Mouse (Mus musculus) embryonic facial prominence, embryonic 11.5 days (tissue): ENCODE data around the gene Eif1b. TPM values are rescaled to one million over a fixed set of nuclear protein-coding genes. Genes with fewer than 3 reads are reported as not detected.
"Not testable (repeated sequence)": the region's sequence is repeated elsewhere in the genome, so short reads cannot be mapped to it uniquely, and the experiment has no call there.

ENCODE experiments used
- ATAC-seq: fragments of 200-750 bp; cut with Nextera tagmentation; replicated peaks from 2 replicates; pipeline ENCODE4 v1.8.0; 2017; ENCODE audit warnings: low read depth; ENCODE audit not compliant: insufficient number of reproducible peaks, low FRiP score, low TSS enrichment
- DNase-seq: peaks from one replicate; pipeline ENCODE4 v3.0.0-alpha.2; 2015; ENCODE audit warnings: low spot score
- H3K27ac ChIP-seq: fragments of 300-500 bp; sonication (generic); replicated peaks from 2 replicates; pipeline ENCODE4 v1.5.1; 2014; ENCODE audit warnings: mild to moderate bottlenecking, low read depth, low read length, control low read depth
- H3K27me3 ChIP-seq: fragments of 300-500 bp; sonication (generic); 2 replicates; pipeline ENCODE4 v1.6.1; 2014; ENCODE audit warnings: mild to moderate bottlenecking, low read length, moderate library complexity, mixed read lengths; ENCODE audit not compliant: control insufficient read depth, insufficient read depth
- H3K36me3 ChIP-seq: fragments of 300-500 bp; sonication (generic); replicated peaks from 2 replicates; pipeline ENCODE4 v1.6.1; 2014; ENCODE audit warnings: low read depth, mild to moderate bottlenecking, low read length, moderate library complexity, mixed read lengths; ENCODE audit not compliant: control insufficient read depth, insufficient read depth
- H3K4me1 ChIP-seq: fragments of 300-500 bp; sonication (generic); 2 replicates; pipeline ENCODE4 v1.6.1; 2014; ENCODE audit warnings: low read length, mixed read lengths; ENCODE audit not compliant: control insufficient read depth, insufficient read depth
- H3K4me2 ChIP-seq: fragments of 300-500 bp; sonication (generic); 2 replicates; pipeline ENCODE4 v1.6.1; 2014; ENCODE audit warnings: low read depth, mild to moderate bottlenecking, control low read depth, low read length, moderate library complexity
- H3K4me3 ChIP-seq: fragments of 300-500 bp; sonication (generic); 2 replicates; pipeline ENCODE4 v1.5.1; 2014; ENCODE audit warnings: low read depth, low read length, control low read depth
- H3K9ac ChIP-seq: fragments of 300-500 bp; sonication (generic); replicated peaks from 2 replicates; pipeline ENCODE4 v1.6.1; 2014; ENCODE audit warnings: mild to moderate bottlenecking, control low read depth, low read length
- H3K9me3 ChIP-seq: fragments of 300-500 bp; sonication (generic); replicated peaks from 2 replicates; pipeline ENCODE4 v1.6.1; 2016; ENCODE audit warnings: mild to moderate bottlenecking, low read length, inconsistent platforms, mixed read lengths; ENCODE audit not compliant: control insufficient read depth
- WGBS: fragments of 180-500 bp; shearing (Covaris S2); extraction: QIAGEN DNeasy Blood & Tissue Kit; methylation state at CpG from one replicate; pipeline ENCODE4 v1.1.7; 2014; 5-methylcytosine and 5-hydroxymethylcytosine counted together
- polyA plus RNA-seq: library from polyadenylated mRNA; unstranded; fragments of >200 nt; fragmentation: Nextera tagmentation; extraction: Ambion mirVana; gene quantifications from 2 replicates; pipeline ENCODE4 v1.2.1, GENCODE M21; 2014

Eif1b gene
- polyA plus RNA-seq, 1 experiment from 2014 or later = 261 TPM

DNA sequence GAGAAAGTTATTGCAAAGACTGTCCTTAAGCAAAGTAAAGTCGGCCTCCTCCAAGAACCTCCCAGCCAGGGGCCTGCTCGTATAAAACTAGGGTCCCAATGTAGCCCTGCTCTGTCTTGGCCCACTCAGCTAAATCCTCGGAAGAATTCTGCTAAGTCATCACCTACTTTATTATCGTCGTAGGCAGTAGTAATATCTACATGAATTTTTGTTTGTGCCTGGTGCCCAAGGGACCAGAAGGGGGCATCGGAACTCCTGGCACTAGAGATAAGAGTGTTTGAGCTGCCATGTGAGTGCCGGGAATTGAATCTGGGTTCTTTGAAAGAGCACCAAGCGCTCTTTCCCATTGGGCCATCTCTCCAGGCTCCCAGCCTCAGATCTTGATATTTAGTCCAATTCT, 35.9 kb downstream of the Eif1b start:
- no peak overlapping the region for H3K27ac ChIP-seq
- no peak overlapping the region for H3K4me3 ChIP-seq
- H3K27me3 ChIP-seq = no peaks in the 10 kb centered on the region
- no peak for DNase-seq
- 92% methylated on average over 8 of the region's 8 CpGs for WGBS
- H3K4me1 ChIP-seq = no peaks in the 10 kb centered on the region
- H3K36me3 ChIP-seq = no peaks in the 10 kb centered on the region
- no peaks in the 10 kb centered on the region for H3K9me3 ChIP-seq
- no peak for ATAC-seq
- H3K9ac ChIP-seq = no peak overlapping the region
- H3K4me2 ChIP-seq = no peak overlapping the region

DNA sequence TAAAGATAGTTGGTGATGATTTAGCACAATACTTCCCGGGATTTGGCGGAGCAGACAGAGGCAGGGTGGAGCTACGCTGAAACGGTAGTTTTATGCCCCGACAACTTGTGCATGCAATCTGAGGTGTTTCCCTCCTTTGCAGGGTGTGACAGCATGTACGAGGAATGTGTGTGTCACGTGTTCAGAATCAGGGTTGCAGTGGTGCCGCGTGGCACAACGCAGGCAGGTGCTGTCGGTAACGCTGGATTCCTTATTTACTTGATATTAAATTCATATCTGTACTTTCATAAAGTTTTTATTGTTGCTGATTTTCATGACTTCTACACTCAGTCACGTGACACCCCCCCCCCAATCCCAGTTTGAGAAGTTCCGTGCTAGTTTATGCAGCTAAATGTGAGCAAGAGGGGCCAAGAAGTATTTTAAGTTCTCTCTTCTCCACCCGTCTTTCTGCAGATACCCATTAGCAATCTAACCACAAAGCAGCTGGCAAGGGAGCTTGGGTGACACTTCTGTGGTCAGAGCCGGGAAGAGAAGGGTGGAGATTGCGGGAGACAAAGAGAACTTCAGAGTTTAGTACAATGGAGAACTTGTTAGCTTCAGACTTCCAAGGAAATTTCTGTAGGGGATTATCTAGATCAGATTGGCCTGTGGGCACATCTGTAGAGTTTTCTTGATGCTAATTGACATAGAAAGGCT, 36.9 kb downstream of the Eif1b start:
- H3K4me2 ChIP-seq = no peak overlapping the region
- no peaks in the 10 kb centered on the region for H3K4me1 ChIP-seq
- no peak overlapping the region for H3K4me3 ChIP-seq
- H3K27me3 ChIP-seq = no peaks in the 10 kb centered on the region
- no peak overlapping the region for H3K27ac ChIP-seq
- no peaks in the 10 kb centered on the region for H3K9me3 ChIP-seq
- H3K9ac ChIP-seq = no peak overlapping the region
- ATAC-seq (no peak), DNase-seq (no peak)
- WGBS = 86% methylated on average over 17 of the region's 17 CpGs
- H3K36me3 ChIP-seq = no peaks in the 10 kb centered on the region

DNA sequence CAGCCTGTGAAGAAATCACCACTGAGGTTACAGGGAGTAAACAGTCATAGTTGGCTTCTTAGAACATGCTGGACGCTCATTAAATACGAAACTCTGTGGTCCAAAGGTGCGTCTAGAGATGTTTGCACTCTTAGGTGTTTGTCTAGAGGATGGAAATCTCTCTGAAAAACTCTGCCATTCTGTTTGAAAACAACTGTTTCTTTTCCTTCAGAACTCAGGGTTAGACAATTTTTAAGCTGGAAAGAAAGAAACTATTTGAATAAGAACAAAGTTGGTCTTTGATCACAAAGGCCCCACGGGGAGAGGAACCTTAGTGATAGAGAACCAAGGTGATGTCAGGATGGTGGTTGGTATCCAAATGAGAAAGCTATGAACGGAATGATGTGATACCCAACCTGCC, 38.4 kb downstream of the Eif1b start:
- DNase-seq = no peak
- Histone ChIP-seq H3K27me3 (no peaks in the 10 kb centered on the region), H3K36me3 (no peaks in the 10 kb centered on the region), H3K4me2 (no peak overlapping the region), H3K9ac (no peak overlapping the region), H3K27ac (no peak overlapping the region), H3K4me1 (no peaks in the 10 kb centered on the region), H3K9me3 (no peaks in the 10 kb centered on the region), H3K4me3 (no peak overlapping the region)
- WGBS = 92% methylated on average over 5 of the region's 5 CpGs
- no peak for ATAC-seq

DNA sequence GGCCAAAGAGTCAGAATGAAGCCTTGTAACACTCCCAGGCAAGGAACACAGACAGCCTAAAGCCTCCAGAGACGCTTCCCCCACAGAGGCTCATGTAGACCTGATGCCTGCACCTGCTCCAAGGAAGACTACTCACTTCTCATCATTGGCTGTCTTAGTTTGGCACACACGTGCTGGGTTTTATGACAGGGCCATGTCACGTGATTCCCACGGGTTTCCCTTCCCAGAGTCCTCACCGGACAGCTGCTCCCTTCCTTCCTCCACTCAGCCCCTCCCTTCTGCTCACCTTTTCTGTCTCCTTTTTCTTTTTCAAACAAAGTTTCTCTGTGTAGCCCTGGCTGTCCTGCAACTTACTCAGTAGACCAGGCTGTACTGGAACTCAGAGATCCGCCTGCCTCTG, 40.0 kb downstream of the Eif1b start:
- ATAC-seq (no peak), DNase-seq (no peak)
- WGBS = 83% methylated on average over 6 of the region's 6 CpGs

DNA sequence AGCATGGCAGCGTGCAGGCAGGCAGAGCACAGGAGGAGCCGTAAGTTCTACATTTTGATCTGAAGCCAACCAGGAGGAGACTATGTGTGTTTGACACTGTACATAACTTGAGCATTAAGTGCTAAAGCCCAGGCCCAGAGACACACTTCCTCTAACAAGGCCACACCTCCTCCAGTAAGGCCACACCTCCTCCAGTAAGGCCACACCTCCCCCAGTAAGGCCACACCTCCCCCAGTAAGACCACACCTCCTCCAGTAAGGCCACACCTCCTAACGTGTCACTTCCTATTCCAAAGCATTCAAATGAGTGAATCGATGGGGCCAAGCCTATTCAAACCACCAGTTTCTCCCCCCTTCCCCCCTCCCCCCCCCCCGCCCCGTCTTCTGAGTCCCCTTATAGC, 40.7 kb downstream of the Eif1b start:
- no peak for ATAC-seq
- H3K36me3 ChIP-seq = no peaks in the 10 kb centered on the region
- no peak overlapping the region for H3K4me3 ChIP-seq
- DNase-seq = no peak
- H3K4me2 ChIP-seq = no peak overlapping the region
- no peaks in the 10 kb centered on the region for H3K9me3 ChIP-seq
- WGBS = 87% methylated on average over 6 of the region's 6 CpGs
- no peak overlapping the region for H3K27ac ChIP-seq
- H3K27me3 ChIP-seq = no peaks in the 10 kb centered on the region
- H3K4me1 ChIP-seq = no peaks in the 10 kb centered on the region
- H3K9ac ChIP-seq = no peak overlapping the region

More for the DNA sequence above, 40.0 kb downstream of the Eif1b start:
- H3K36me3 ChIP-seq = no peaks in the 10 kb centered on the region
- no peaks in the 10 kb centered on the region for H3K9me3 ChIP-seq
- H3K27ac ChIP-seq = no peak overlapping the region
- H3K4me3 ChIP-seq = no peak overlapping the region
- no peak overlapping the region for H3K4me2 ChIP-seq
- no peaks in the 10 kb centered on the region for H3K27me3 ChIP-seq
- H3K4me1 ChIP-seq = no peaks in the 10 kb centered on the region
- H3K9ac ChIP-seq = no peak overlapping the region

DNA sequence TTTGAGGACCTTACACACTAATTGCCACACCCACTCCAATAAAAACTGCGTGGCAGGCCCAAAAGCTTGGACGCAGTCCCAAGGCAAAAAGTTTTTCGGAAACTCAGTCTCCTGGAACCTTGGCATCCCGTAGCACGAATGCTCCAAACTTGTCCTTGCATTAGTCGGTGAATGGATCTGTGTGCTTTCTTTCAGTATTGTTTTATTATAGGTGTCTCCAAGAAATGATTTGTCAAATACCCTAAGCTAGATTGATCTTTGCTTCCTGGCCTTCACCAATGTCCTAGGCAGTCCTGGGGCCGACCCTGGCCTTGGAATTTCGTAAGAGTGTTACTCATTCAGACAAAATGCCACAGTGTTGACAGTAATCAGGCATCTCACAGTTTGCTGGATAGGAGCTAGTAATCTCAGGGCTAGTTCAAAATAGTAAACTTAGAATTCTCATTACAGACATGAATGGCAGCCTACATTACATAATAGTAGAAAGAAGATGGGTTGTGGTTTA, 41.5 kb downstream of the Eif1b start:
- ATAC-seq, H3K9me3 ChIP-seq: not testable (repeated sequence)
- 93% methylated on average over 8 of the region's 8 CpGs for WGBS

DNA sequence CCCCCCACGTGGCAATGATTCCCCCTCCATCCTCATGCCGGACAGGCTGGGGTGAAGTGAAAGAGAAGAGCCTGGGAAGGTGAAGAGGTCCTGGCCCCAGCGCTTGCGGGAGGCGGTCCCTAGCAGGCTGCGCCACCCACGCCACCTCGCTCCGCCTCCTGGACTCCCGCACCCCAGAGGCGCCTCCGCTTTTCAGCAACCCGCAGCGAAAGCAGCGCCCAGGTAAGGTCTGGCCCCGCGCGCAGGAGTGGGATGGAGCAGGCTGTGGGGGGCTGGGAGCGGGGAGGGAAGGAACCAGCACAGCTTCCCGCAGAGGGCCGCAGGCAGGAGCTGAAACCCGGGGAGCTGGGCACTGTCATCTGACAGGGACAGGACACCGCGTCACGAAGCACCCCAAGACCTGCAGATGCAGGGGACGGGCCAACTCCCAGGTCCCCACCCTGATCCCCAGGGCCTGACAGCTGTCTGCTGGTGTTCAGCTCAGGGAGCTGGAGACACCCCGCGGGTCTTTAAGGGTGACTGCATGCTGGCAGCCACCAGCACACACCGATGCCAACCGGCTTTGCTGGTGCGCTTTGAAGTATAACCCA, 47.7 kb downstream of the Eif1b start, which contains the start of gene Entpd3:
Gene Entpd3, plus strand, starts transcription at position 157 of the 590 bp plus-strand sequence.
- Histone ChIP-seq H3K4me1 (0 out of 2 replicates have a peak, but pooled peaks cover 2% of the 10 kb centered on the region), H3K4me3 (peak within 1 kb of the TSS; percentile 38), H3K27ac (no peak within 1 kb of the TSS), H3K9me3 (no peaks in the 10 kb centered on the region), H3K27me3 (peaks cover 6% of the 10 kb centered on the region), H3K9ac (peak within 1 kb of the TSS; percentile 37), H3K4me2 (peak within 1 kb of the TSS; percentile 62), H3K36me3 (no peaks in the 10 kb centered on the region)
- 1% methylated on average over 31 of the region's 31 CpGs for WGBS
- DNase-seq (peak; percentile 7), ATAC-seq (no peak)

More for the DNA sequence above, 41.5 kb downstream of the Eif1b start:
- H3K9ac ChIP-seq, H3K36me3 ChIP-seq, H3K4me3 ChIP-seq, H3K4me2 ChIP-seq, H3K27ac ChIP-seq, H3K27me3 ChIP-seq, DNase-seq, H3K4me1 ChIP-seq: not testable (repeated sequence)

DNA sequence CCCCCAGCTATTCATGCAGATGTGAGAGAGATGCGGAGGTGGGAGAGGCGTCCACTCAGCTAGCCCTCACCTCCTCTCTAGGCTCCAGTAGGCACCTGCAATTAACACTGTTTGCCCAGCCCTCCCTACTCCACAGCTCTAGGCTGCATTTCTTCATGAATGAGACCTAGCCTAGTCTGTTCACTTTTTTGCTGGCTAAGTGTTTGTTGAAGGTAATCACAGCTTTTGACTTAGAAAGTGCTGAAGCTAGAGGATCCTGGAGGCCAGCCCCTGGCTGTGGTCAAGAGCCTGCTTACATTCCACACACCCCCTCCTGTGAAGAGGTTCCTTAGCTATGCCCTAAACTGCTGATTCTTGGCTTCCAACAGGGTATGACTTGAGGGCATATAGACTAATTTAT, 49.4 kb downstream of the Eif1b start:
- ATAC-seq = no peak
- H3K27me3 ChIP-seq = peaks cover 6% of the 10 kb centered on the region
- DNase-seq = peak; percentile 25
- no peak overlapping the region for H3K4me2 ChIP-seq
- no peak overlapping the region for H3K27ac ChIP-seq
- H3K9ac ChIP-seq = no peak overlapping the region
- H3K4me3 ChIP-seq = no peak overlapping the region
- no peaks in the 10 kb centered on the region for H3K36me3 ChIP-seq
- 0 out of 2 replicates have a peak, but pooled peaks cover 2% of the 10 kb centered on the region for H3K4me1 ChIP-seq
- H3K9me3 ChIP-seq = no peaks in the 10 kb centered on the region
- WGBS = 27% methylated on average over 2 of the region's 2 CpGs
